Mouse (Mus musculus) intestine, embryonic 14.5 days (tissue): ENCODE data around the gene Atxn10. TPM values are rescaled to one million over a fixed set of nuclear protein-coding genes. Genes with fewer than 3 reads are reported as not detected.
A peak's percentile ranks its signal among the peaks of the same experiment; 100 is the strongest.

Experiments
- ATAC-seq: fragments of 200-750 bp; cut with Nextera tagmentation; replicated peaks from 2 replicates; pipeline ENCODE4 v1.8.0; 2017; ENCODE audit warnings: low read depth, moderate number of reproducible peaks, moderate TSS enrichment, moderate library complexity; ENCODE audit not compliant: low FRiP score, low TSS enrichment
- DNase-seq: peaks from one replicate; pipeline ENCODE4 v3.0.0-alpha.2; 2018; ENCODE audit warnings: low spot score
- H3K27ac ChIP-seq: fragments of 300-500 bp; sonication (generic); 2 replicates; pipeline ENCODE4 v1.5.1; 2014; ENCODE audit warnings: low read depth, mild to moderate bottlenecking, control low read depth
- H3K27me3 ChIP-seq: fragments of 300-500 bp; sonication (generic); replicated peaks from 2 replicates; pipeline ENCODE4 v1.6.1; 2014; ENCODE audit warnings: low read length, control low read depth; ENCODE audit not compliant: control insufficient read depth, insufficient read depth
- H3K36me3 ChIP-seq: fragments of 300-500 bp; sonication (generic); 2 replicates; pipeline ENCODE4 v1.6.1; 2014; ENCODE audit warnings: low read length, control low read depth; ENCODE audit not compliant: control insufficient read depth, insufficient read depth
- H3K4me1 ChIP-seq: fragments of 300-500 bp; sonication (generic); replicated peaks from 2 replicates; pipeline ENCODE4 v1.6.1; 2014; ENCODE audit warnings: low read length, control low read depth, mixed read lengths; ENCODE audit not compliant: control insufficient read depth, insufficient read depth
- H3K4me2 ChIP-seq: fragments of 300-500 bp; sonication (generic); 2 replicates; pipeline ENCODE4 v1.6.1; 2014; ENCODE audit warnings: low read length
- H3K4me3 ChIP-seq: fragments of 300-500 bp; sonication (generic); 2 replicates; pipeline ENCODE4 v1.5.1; 2014; ENCODE audit warnings: low read depth, low read length, control low read depth, mixed read lengths
- H3K9ac ChIP-seq: fragments of 300-500 bp; sonication (generic); 2 replicates; pipeline ENCODE4 v1.6.1; 2014; ENCODE audit warnings: mild to moderate bottlenecking, low read length
- H3K9me3 ChIP-seq: fragments of 300-500 bp; sonication (generic); 2 replicates; pipeline ENCODE4 v1.6.1; 2016; ENCODE audit warnings: low read length, control low read depth; ENCODE audit not compliant: control insufficient read depth
- WGBS: fragments of 180-500 bp; shearing (Covaris S2); extraction: QIAGEN DNeasy Blood & Tissue Kit; methylation state at CpG from one replicate; pipeline ENCODE4 v1.1.7; 2014; 5-methylcytosine and 5-hydroxymethylcytosine counted together
- polyA plus RNA-seq: library from polyadenylated mRNA; unstranded; fragments of >200 nt; fragmentation: Nextera tagmentation; extraction: Ambion mirVana; gene quantifications from 2 replicates; pipeline ENCODE4 v1.2.1, GENCODE M21; 2014

The Atxn10 gene
- polyA plus RNA-seq, 1 experiment from 2014 or later: 253 TPM

DNA sequence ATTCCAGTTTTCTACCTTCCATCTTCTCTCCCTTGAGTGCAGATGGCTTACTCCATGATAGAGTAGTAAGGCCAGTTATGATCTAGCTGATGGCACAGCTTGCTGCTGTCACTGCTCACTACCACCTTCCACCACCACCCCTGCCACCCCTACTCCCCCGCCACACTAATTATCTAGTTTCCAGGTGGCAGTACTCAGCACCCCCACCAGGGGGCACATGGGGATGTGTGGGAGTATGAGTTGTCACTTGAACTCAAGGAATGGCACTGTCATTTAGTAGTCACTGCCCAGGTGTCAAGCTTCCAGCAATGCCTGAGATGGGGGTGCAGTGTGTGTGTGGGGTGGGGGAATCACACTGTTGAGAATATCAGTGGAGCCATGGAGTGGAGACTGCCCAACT, 141.5 kb downstream of the Atxn10 start:
- DNase-seq (peak; percentile 86), ATAC-seq (no peak)
- Histone ChIP-seq H3K4me2 (no peak overlapping the region), H3K4me3 (no peak overlapping the region), H3K27ac (no peak overlapping the region), H3K36me3 (no peaks in the 10 kb centered on the region), H3K4me1 (no peaks in the 10 kb centered on the region), H3K9ac (no peak overlapping the region), H3K27me3 (no peaks in the 10 kb centered on the region), H3K9me3 (no peaks in the 10 kb centered on the region)
- 0% methylated on average over 1 of the region's 1 CpGs for WGBS

DNA sequence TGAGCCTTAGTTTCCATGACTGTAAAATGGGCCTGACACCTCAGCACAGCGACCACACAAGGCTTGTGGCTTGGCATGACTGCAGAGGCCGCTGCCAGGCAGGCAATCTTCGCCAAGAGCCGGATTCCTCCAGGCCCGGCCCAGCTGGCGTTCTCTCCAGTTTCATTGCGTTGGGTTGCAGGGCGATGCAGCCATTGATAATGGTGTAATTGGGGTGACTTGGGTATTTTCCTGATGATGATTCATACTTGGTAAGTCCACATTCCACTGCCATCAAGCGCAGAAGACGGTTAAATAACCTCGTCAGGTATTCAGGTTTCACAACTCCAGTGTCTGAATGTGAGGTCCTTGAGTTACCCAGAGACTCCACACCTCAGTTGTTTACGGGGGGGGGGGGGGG, 143.3 kb downstream of the Atxn10 start:
- H3K27me3 ChIP-seq: no peaks in the 10 kb centered on the region
- no peak overlapping the region for H3K4me2 ChIP-seq
- no peak overlapping the region for H3K27ac ChIP-seq
- WGBS: 84% methylated on average over 12 of the region's 12 CpGs
- H3K9ac ChIP-seq: no peak overlapping the region
- H3K36me3 ChIP-seq: no peaks in the 10 kb centered on the region
- DNase-seq: no peak
- H3K4me1 ChIP-seq: no peaks in the 10 kb centered on the region
- no peaks in the 10 kb centered on the region for H3K9me3 ChIP-seq
- H3K4me3 ChIP-seq: no peak overlapping the region
- no peak for ATAC-seq

DNA sequence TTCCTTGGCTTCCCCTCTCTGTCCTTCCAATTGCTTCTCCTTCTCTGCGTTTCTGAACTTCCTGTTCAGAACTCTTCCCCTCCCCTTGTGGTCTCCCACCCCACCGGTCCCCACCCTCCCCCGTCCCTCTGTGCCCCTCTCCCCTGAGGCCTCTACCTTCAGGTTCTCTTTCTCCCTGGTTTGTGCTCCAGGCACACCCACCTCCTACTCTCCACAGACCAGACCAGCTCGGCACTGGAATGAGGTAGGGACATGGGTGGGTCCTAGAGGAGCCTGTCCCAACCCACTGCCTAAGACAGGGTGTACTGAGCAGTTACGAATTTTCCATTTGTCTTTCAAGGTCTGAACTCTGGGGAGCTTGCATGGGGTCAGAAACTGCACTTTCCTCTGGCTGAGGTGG, 143.9 kb downstream of the Atxn10 start:
- no peak overlapping the region for H3K9ac ChIP-seq
- WGBS: 53% methylated on average over 5 of the region's 5 CpGs
- no peak overlapping the region for H3K27ac ChIP-seq

DNA sequence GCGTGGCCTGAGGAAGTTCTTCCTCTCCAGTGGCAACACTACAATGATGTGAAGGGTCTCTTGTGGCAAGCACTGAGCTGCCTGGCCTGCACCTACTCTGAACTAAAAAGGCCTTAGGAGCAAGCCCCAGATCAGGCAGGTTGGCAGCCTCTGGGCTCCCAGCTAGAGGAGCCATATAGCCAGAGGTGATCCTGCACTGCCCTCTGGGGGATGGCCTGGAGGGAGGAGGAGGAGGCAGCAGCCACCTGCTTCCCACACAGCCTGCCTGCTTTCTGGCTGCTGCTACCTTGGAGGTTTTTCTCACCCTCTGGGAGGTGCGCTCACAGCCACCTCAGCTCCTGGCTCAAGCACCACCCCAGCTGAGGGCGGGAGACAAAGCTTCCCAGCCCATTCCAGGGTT, 144.6 kb downstream of the Atxn10 start:
- H3K9ac ChIP-seq: no peak overlapping the region
- no peaks in the 10 kb centered on the region for H3K36me3 ChIP-seq
- ATAC-seq (no peak), DNase-seq (no peak)
- no peaks in the 10 kb centered on the region for H3K4me1 ChIP-seq
- no peak overlapping the region for H3K4me3 ChIP-seq
- no peaks in the 10 kb centered on the region for H3K27me3 ChIP-seq
- no peak overlapping the region for H3K4me2 ChIP-seq
- WGBS: 23% methylated on average over 3 of the region's 3 CpGs
- H3K9me3 ChIP-seq: no peaks in the 10 kb centered on the region
- H3K27ac ChIP-seq: no peak overlapping the region

More for the DNA sequence above, 143.9 kb downstream of the Atxn10 start:
- H3K4me3 ChIP-seq: no peak overlapping the region
- no peaks in the 10 kb centered on the region for H3K27me3 ChIP-seq
- no peaks in the 10 kb centered on the region for H3K4me1 ChIP-seq
- DNase-seq (no peak), ATAC-seq (no peak; the same call in 1 of the 2 replicates)
- H3K36me3 ChIP-seq: no peaks in the 10 kb centered on the region
- no peak overlapping the region for H3K4me2 ChIP-seq
- H3K9me3 ChIP-seq: no peaks in the 10 kb centered on the region

DNA sequence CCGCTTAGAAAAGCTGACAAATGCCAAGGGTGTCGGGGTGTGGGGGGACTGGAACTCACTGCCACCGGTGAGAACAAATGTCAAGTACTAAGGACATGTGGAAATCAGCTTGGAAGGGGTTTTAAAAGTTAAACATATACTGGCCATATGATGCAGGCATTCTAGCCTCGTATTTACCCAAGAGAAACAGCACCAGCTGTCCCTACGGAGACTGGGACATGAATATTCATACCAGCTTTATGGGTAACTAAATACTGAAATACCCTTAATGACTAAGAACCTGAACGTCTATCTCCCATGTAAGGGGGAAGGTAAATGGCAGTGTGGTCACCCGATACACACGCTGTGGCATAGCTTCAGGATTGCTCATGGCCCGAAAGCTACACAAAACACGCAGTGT, 152.9 kb downstream of the Atxn10 start:
- H3K36me3 ChIP-seq: no peaks in the 10 kb centered on the region
- no peak overlapping the region for H3K4me2 ChIP-seq
- no peak overlapping the region for H3K4me3 ChIP-seq
- no peaks in the 10 kb centered on the region for H3K4me1 ChIP-seq
- H3K27ac ChIP-seq: no peak overlapping the region
- no peak overlapping the region for H3K9ac ChIP-seq
- ATAC-seq (no peak), DNase-seq (no peak)
- 77% methylated on average over 10 of the region's 10 CpGs for WGBS
- H3K9me3 ChIP-seq: no peaks in the 10 kb centered on the region
- H3K27me3 ChIP-seq: no peaks in the 10 kb centered on the region

DNA sequence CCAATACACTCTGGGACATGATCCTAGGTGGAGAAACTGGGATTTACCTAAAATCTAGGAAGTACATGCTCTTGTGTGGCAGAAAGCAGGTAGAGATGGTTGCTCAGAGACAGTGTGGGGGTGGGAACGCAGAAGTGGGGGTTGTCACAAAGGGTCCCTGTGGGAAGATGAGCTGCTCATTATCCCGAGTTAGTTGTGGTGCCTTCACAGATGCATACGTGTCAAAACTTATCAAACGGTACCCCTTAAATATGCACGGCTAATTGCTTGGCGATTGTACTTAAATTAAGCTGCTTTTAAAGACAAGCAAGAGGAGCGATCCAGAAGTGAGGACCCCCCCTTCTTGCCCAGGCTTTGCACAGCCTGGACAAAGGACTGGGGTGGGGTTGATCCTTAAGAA, 153.7 kb downstream of the Atxn10 start:
- no peaks in the 10 kb centered on the region for H3K4me1 ChIP-seq
- WGBS: 81% methylated on average over 7 of the region's 7 CpGs

DNA sequence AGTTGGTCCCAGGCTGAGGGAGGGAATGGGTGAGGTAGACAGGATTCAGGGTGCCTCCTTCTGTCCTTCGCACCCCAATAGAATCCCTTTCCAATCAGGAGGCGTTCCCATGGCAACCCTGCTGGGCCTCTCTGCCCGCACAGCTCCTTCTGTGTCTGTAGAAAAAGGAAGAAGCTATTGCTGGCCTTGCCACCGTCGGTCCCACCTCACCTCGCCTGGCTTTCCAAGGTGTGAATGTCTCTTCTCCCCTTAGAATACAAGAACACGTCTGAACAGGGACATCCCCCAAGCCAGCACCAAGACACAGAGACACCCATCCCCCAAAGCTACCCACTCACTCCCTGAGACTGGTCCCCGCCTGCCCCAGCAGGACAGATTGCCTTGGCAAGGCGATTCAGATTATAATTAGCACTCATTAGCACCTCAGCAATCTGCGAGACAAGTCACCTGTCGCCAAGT, 158.1 kb downstream of the Atxn10 start:
- Histone ChIP-seq H3K4me2 (no peak overlapping the region), H3K4me3 (no peak overlapping the region), H3K4me1 (no peaks in the 10 kb centered on the region), H3K9ac (no peak overlapping the region), H3K9me3 (no peaks in the 10 kb centered on the region), H3K27me3 (0 out of 2 replicates have a peak, but pooled peaks cover 3% of the 10 kb centered on the region), H3K36me3 (no peaks in the 10 kb centered on the region), H3K27ac (no peak overlapping the region)
- no peak for ATAC-seq
- DNase-seq: no peak
- WGBS: 13% methylated on average over 11 of the region's 11 CpGs

More for the DNA sequence above, 153.7 kb downstream of the Atxn10 start:
- Histone ChIP-seq H3K27ac (no peak overlapping the region), H3K9ac (no peak overlapping the region), H3K27me3 (no peaks in the 10 kb centered on the region), H3K4me3 (no peak overlapping the region), H3K9me3 (no peaks in the 10 kb centered on the region), H3K4me2 (no peak overlapping the region), H3K36me3 (no peaks in the 10 kb centered on the region)
- no peak for ATAC-seq
- no peak for DNase-seq

DNA sequence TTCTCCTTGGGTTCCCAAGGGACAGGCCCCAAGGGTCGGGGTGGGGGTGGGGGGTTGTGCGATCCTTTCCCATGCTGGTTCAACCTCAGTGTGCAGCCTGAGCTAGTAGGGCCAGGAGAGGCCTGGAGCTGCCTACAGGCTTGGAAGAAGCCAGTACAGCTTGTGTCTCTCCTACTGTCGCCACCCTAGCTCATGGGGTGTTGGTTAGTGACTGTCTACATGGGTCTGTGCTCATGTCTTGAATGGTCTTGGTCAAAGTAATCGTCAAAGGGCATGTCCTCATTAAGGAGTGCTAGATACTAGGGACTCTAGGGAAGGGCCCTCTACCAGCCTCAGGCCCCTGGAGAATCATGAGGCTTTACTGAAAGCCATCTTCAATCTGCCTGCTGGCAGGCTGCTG, 161.5 kb downstream of the Atxn10 start:
- Histone ChIP-seq H3K27me3 (0 out of 2 replicates have a peak, but pooled peaks cover 3% of the 10 kb centered on the region), H3K27ac (no peak overlapping the region), H3K4me1 (no peaks in the 10 kb centered on the region), H3K36me3 (no peaks in the 10 kb centered on the region), H3K9me3 (no peaks in the 10 kb centered on the region), H3K4me3 (no peak overlapping the region), H3K4me2 (no peak overlapping the region), H3K9ac (no peak overlapping the region)
- WGBS: 76% methylated on average over 4 of the region's 4 CpGs
- no peak for DNase-seq
- no peak for ATAC-seq

DNA sequence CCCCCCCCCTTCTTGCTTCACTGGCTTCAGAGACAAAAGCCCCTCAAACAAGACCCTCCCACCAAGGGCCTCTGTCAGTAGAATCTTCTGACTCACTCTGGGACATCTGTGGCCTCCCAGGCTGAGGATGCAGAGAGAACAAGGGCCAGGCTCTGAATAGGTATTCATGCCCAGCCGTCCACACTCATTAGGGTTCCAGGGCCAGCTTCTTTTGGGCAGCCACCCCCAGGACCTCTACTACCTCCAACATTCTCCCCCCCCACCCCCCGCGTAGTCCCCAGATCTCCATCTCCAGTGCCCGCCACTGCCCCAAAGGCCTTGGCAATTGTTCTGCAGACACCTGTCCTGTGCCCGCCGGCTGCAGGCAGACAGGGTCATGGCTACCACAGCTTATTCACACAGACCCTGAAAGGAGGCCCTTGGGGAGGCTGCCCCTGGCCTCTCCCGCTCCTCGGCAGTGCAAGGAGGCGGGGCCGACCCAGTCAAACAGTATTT, 162.0 kb downstream of the Atxn10 start:
- no peak overlapping the region for H3K4me2 ChIP-seq
- no peak overlapping the region for H3K27ac ChIP-seq
- 0 out of 2 replicates have a peak, but pooled peaks cover 3% of the 10 kb centered on the region for H3K27me3 ChIP-seq
- WGBS: 57% methylated on average over 10 of the region's 10 CpGs
- H3K36me3 ChIP-seq: no peaks in the 10 kb centered on the region
- no peak overlapping the region for H3K4me3 ChIP-seq
- no peaks in the 10 kb centered on the region for H3K9me3 ChIP-seq
- DNase-seq (no peak), ATAC-seq (no peak)
- no peaks in the 10 kb centered on the region for H3K4me1 ChIP-seq
- no peak overlapping the region for H3K9ac ChIP-seq
